ENCODE assay signal across 9 mouse cellular contexts in the genomic region with DNA sequence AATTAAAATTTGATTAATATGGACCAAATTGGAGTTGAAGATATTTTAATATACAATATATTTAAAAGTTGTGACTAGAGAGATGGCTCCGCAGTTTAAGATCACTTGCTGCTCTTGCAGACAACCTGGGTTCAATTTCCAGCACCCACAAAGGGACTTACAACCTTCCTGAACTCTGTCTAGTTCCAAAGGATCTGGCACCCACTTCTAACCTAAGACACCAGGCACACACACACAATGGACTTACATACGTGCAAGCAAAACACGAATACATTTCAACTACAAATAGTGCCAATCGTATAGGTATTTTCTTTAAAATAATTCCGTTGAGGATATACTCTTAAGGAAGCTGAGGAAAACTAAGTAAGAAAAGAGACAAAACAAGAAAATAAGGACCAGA. TPM values are rescaled to one million over a fixed set of nuclear protein-coding genes. Genes with fewer than 3 reads are reported as not detected.
DNase-seq lines count a peak whose midpoint lies in the region; ATAC-seq and TF ChIP-seq lines count a peak whose summit lies in the region.
"Not testable (repeated sequence)": the region's sequence is repeated elsewhere in the genome, so short reads cannot be mapped to it uniquely, and the experiment has no call there.
"Had no signal": no experiment of that assay in that cellular context is flagged by ENCODE, and none has a peak within 500 bp of the region (broad histone marks: within the 10 kb centered on the region; RNA-seq: fewer than 3 reads in every experiment).

No protein-coding gene starts in this region.

- TF ChIP-seq POLR2A in limb, embryonic 14.5 days (IDR thresholded peaks at IDR 0.05; ENCODE audit: borderline replicate concordance, extremely low read depth, insufficient read depth, insufficient read length): not testable (repeated sequence)

- not testable (repeated sequence) for H3K9ac ChIP-seq in forebrain, embryonic 12.5 days; heart, embryonic 14.5 days (ENCODE audit: low read length); intestine, postnatal 0 days (ENCODE audit: low read depth, low read length); limb, embryonic 14.5 days (ENCODE audit: low read depth, low read length, severe bottlenecking); lung, postnatal 0 days (replicated peaks; ENCODE audit: low read depth); neural tube, embryonic 15.5 days (replicated peaks)

- H3K27ac ChIP-seq in forebrain, embryonic 12.5 days; heart, embryonic 14.5 days (replicated peaks in 1 of 2; ENCODE audit: control insufficient read depth in 1 of 2, insufficient read depth in 1 of 2, low read depth in 2 of 2, low read length in 2 of 2); intestine, postnatal 0 days (ENCODE audit: low read depth, low read length); limb, embryonic 14.5 days (replicated peaks; ENCODE audit: low read depth, low read length); lung, postnatal 0 days (ENCODE audit: low read length); neural tube, embryonic 15.5 days (replicated peaks): not testable (repeated sequence)

- peak overlapping the region; percentile 44 for H3K4me2 ChIP-seq in forebrain, embryonic 12.5 days
- peak overlapping the region; percentile 62 for H3K4me2 ChIP-seq in heart, embryonic 14.5 days (ENCODE audit: low read length)
- peak overlapping the region; percentile 52 for H3K4me2 ChIP-seq in intestine, postnatal 0 days (replicated peaks; ENCODE audit: low read depth)
- H3K4me2 ChIP-seq in limb, embryonic 14.5 days (replicated peaks; ENCODE audit: low read depth, low read length, severe bottlenecking): not testable (repeated sequence)
- peak overlapping the region; percentile 40; the same call in 1 of the 2 replicates for H3K4me2 ChIP-seq in lung, postnatal 0 days (replicated peaks; ENCODE audit: low read depth, low read length)
- H3K4me2 ChIP-seq in neural tube, embryonic 15.5 days: peak overlapping the region; percentile 48

- not testable (repeated sequence) for H3K4me3 ChIP-seq in forebrain, embryonic 12.5 days (replicated peaks); intestine, postnatal 0 days (ENCODE audit: low read depth, low read length); lung, postnatal 0 days (ENCODE audit: low read depth, low read length)
- peak overlapping the region in 1 of 2 experiments; percentile 36; a peak in 2 of 4 replicates for H3K4me3 ChIP-seq in heart, embryonic 14.5 days (ENCODE audit: control insufficient read depth in 1 of 2, insufficient read depth in 1 of 2, low read depth in 1 of 2, low read length in 2 of 2)
- H3K4me3 ChIP-seq in limb, embryonic 14.5 days (replicated peaks; ENCODE audit: low read length): peak overlapping the region; percentile 31; the same call in 1 of the 2 replicates
- H3K4me3 ChIP-seq in neural tube, embryonic 15.5 days (replicated peaks): peak overlapping the region; percentile 40

- not testable (repeated sequence) for TF ChIP-seq EP300 in lung, postnatal 0 days (IDR thresholded peaks at IDR 0.05)

- peak; percentile 39 for DNase-seq in cerebellum, adult 8-10 months
- not testable (repeated sequence) for DNase-seq in limb, embryonic 14.5 days (ENCODE audit: low spot score); lung, postnatal 0 days (ENCODE audit: low spot score)

- H3K9me3 ChIP-seq in forebrain, embryonic 12.5 days; heart, embryonic 14.5 days (ENCODE audit: control insufficient read depth, low read length); intestine, postnatal 0 days (ENCODE audit: control insufficient read depth); limb, embryonic 14.5 days (ENCODE audit: control insufficient read depth, low read length); lung, postnatal 0 days (ENCODE audit: low read length); neural tube, embryonic 15.5 days (replicated peaks): not testable (repeated sequence)

- not testable (repeated sequence) for ATAC-seq in forebrain, embryonic 12.5 days (ENCODE audit: low FRiP score); heart, embryonic 14.5 days (ENCODE audit: insufficient number of reproducible peaks, insufficient read depth, low FRiP score, low read depth); intestine, postnatal 0 days; limb, embryonic 14.5 days (ENCODE audit: low FRiP score, low read depth); lung, postnatal 0 days; neural tube, embryonic 15.5 days (ENCODE audit: low FRiP score)

- H3K4me1 ChIP-seq in forebrain, embryonic 12.5 days; heart, embryonic 14.5 days (ENCODE audit: control insufficient read depth in 2 of 2, insufficient read depth in 2 of 2, low read length in 2 of 2); intestine, postnatal 0 days (replicated peaks; ENCODE audit: control insufficient read depth, insufficient read depth, low read length); limb, embryonic 14.5 days (ENCODE audit: control insufficient read depth, insufficient read depth, low read length); lung, postnatal 0 days (ENCODE audit: insufficient read depth, low read depth, low read length); neural tube, embryonic 15.5 days: not testable (repeated sequence)

- H3K27me3 ChIP-seq in forebrain, embryonic 12.5 days; heart, embryonic 14.5 days (ENCODE audit: control insufficient read depth, insufficient read depth, low read length); intestine, postnatal 0 days (replicated peaks; ENCODE audit: control insufficient read depth, insufficient read depth, low read length); limb, embryonic 14.5 days (ENCODE audit: control insufficient read depth, insufficient read depth, low read length); lung, postnatal 0 days (replicated peaks; ENCODE audit: insufficient read depth, low read length); neural tube, embryonic 15.5 days (replicated peaks): not testable (repeated sequence)

- TF ChIP-seq CTCF in intestine, postnatal 0 days (IDR thresholded peaks at IDR 0.05; ENCODE audit: low read depth); lung, postnatal 0 days (IDR thresholded peaks at IDR 0.05): not testable (repeated sequence)

- WGBS in forebrain, embryonic 12.5 days: 70% methylated on average over 5 of the region's 5 CpGs
- WGBS in heart, embryonic 14.5 days: 75% methylated on average over 4 of the region's 5 CpGs
- WGBS in intestine, postnatal 0 days: 63% methylated on average over 4 of the region's 5 CpGs
- 74% methylated on average over 5 of the region's 5 CpGs for WGBS in limb, embryonic 14.5 days
- 62% methylated on average over 5 of the region's 5 CpGs for WGBS in lung, postnatal 0 days
- WGBS in neural tube, embryonic 15.5 days: 76% methylated on average over 5 of the region's 5 CpGs

- H3K36me3 ChIP-seq in forebrain, embryonic 12.5 days (replicated peaks); heart, embryonic 14.5 days (ENCODE audit: control insufficient read depth, insufficient read depth, low read length); intestine, postnatal 0 days (ENCODE audit: control insufficient read depth, insufficient read depth); limb, embryonic 14.5 days (ENCODE audit: control insufficient read depth, insufficient read depth, low read length); lung, postnatal 0 days (ENCODE audit: insufficient read depth, low read length); neural tube, embryonic 15.5 days: not testable (repeated sequence)

RNA-seq across cellular contexts. Expression of gene Mthfsl, which starts 1.5 kb away (rescaled TPM):
- polyA plus RNA-seq in forebrain, embryonic 12.5 days (2016; fragmentation: Nextera tagmentation; extraction: Ambion mirVana): 27.6 and 28.3 TPM in 2 replicates
- polyA plus RNA-seq in heart, embryonic 14.5 days (2014; fragmentation: Nextera tagmentation; extraction: Ambion mirVana): 30.8 and 39.0 TPM in 2 replicates
- 51.1 and 53.3 TPM in 2 replicates for polyA plus RNA-seq in intestine, postnatal 0 days (2015; fragmentation: Nextera tagmentation; extraction: Ambion mirVana)
- 24.5 and 29.5 TPM in 2 replicates for polyA plus RNA-seq in limb, embryonic 14.5 days (2012; rRNA removed)
- polyA plus RNA-seq in limb, embryonic 14.5 days (2014; fragmentation: Nextera tagmentation; extraction: Ambion mirVana): 36.1 and 37.5 TPM in 2 replicates
- polyA plus RNA-seq in lung, postnatal 0 days (2015; fragmentation: Nextera tagmentation; extraction: Ambion mirVana): 52.5 and 58.2 TPM in 2 replicates
- 45.0 and 50.2 TPM in 2 replicates for polyA plus RNA-seq in neural tube, embryonic 15.5 days (2015; fragmentation: Nextera tagmentation; extraction: Ambion mirVana)

RNA-seq across cellular contexts. Expression of gene Bcl2a1d, which starts 13.1 kb away (rescaled TPM):
- polyA plus RNA-seq in forebrain, embryonic 12.5 days (2016; fragmentation: Nextera tagmentation; extraction: Ambion mirVana): not detected in 2 replicates
- polyA plus RNA-seq in heart, embryonic 14.5 days (2014; fragmentation: Nextera tagmentation; extraction: Ambion mirVana): 0.39 TPM in 1 of 2 replicates, not detected in the other
- polyA plus RNA-seq in intestine, postnatal 0 days (2015; fragmentation: Nextera tagmentation; extraction: Ambion mirVana): 1.6 and 2.4 TPM in 2 replicates
- 0.15 TPM in 1 of 2 replicates, not detected in the other for polyA plus RNA-seq in limb, embryonic 14.5 days (2012; rRNA removed)
- not detected in 2 replicates for polyA plus RNA-seq in limb, embryonic 14.5 days (2014; fragmentation: Nextera tagmentation; extraction: Ambion mirVana)
- polyA plus RNA-seq in lung, postnatal 0 days (2015; fragmentation: Nextera tagmentation; extraction: Ambion mirVana): 18.0 and 18.2 TPM in 2 replicates
- polyA plus RNA-seq in neural tube, embryonic 15.5 days (2015; fragmentation: Nextera tagmentation; extraction: Ambion mirVana): 1.2 TPM in 1 of 2 replicates, not detected in the other
- polyA plus RNA-seq: erythroblast, embryonic 14.5 days; heart, embryonic 10.5 days had no signal
